Mouse (Mus musculus): ENCODE results near the gene Zdhhc9. TPM values are rescaled to one million over a fixed set of nuclear protein-coding genes. Genes with fewer than 3 reads are reported as not detected.
A peak's percentile ranks its signal among the peaks of the same experiment; 100 is the strongest.
"Not testable (repeated sequence)": the region's sequence is repeated elsewhere in the genome, so short reads cannot be mapped to it uniquely, and the experiment has no call there.

Zdhhc9 gene
- total and polyA plus RNA-seq, 2 experiments from 2014 or later: 5.7 to 35.4 TPM

DNA sequence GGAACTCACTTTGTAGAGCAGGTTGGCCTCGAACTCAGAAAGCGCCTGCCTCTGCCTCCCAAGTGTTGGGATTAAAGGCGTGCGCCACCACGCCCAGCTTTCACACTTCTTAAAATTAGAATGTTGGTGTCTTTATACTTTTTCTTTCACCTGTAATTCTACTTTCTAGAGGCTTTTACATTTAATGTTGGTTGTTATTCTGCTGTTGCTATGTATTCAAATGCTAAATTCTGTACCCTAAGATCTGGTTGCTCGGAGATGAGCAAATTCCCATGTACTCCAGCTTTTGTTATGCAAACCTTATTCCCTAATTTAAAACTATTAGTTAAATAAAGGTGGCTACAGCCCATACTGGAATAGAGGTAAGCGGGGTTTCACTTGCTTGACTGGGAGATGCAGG, 14.0 kb upstream of the Zdhhc9 start:
- no peak overlapping the region for H3K9ac ChIP-seq (replicated peaks; ENCODE audit: low read length)
- no peak overlapping the region for H3K27ac ChIP-seq
- no peaks in the 10 kb centered on the region for H3K27me3 ChIP-seq (ENCODE audit: insufficient read depth, low read length)
- no peaks in the 10 kb centered on the region for H3K36me3 ChIP-seq (ENCODE audit: insufficient read depth, low read length)
- no peak overlapping the region for H3K4me3 ChIP-seq (ENCODE audit: low read length)
- H3K4me1 ChIP-seq (ENCODE audit: insufficient read depth, low read length): no peaks in the 10 kb centered on the region
- no peak overlapping the region for H3K4me2 ChIP-seq (ENCODE audit: low read depth, low read length)
- no peak for ATAC-seq
- no peaks in the 10 kb centered on the region for H3K9me3 ChIP-seq (ENCODE audit: low read length)
- TF ChIP-seq CTCF (IDR thresholded peaks at IDR 0.05; ENCODE audit: low read depth): no peak
- WGBS: 76% methylated on average over 7 of the region's 7 CpGs
- no peak for DNase-seq (ENCODE audit: low spot score)

DNA sequence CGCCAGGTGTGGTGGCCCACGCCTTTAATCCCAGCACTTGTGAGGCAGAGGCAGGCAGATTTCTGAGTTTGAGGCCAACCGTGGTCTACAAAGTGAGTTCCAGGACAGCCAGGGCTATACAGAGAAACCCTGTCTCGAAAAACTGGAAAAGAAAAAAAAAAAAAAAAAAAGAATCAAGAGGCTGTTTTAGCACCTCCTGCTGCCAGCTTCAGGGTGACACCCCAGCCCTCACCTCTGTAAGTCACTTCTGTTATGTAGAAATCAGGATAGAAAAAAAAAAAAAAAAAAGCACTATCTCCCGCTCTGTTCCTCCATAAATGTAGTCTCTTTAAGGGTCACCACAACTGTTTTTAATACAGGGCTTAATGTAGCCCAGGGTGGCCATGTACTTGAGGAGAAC, 10.8 kb upstream of the Zdhhc9 start:
- Histone ChIP-seq H3K4me1 (ENCODE audit: insufficient read depth, low read length) (no peaks in the 10 kb centered on the region), H3K4me2 (ENCODE audit: low read depth, low read length) (no peak overlapping the region), H3K4me3 (ENCODE audit: low read length) (no peak overlapping the region), H3K9ac (replicated peaks; ENCODE audit: low read length) (no peak overlapping the region), H3K27ac (no peak overlapping the region), H3K27me3 (ENCODE audit: insufficient read depth, low read length) (no peaks in the 10 kb centered on the region), H3K36me3 (ENCODE audit: insufficient read depth, low read length) (no peaks in the 10 kb centered on the region), H3K9me3 (ENCODE audit: low read length) (no peaks in the 10 kb centered on the region)
- no peak for DNase-seq (ENCODE audit: low spot score)
- WGBS: 89% methylated on average over 5 of the region's 5 CpGs
- ATAC-seq: no peak
- no peak for TF ChIP-seq CTCF (IDR thresholded peaks at IDR 0.05; ENCODE audit: low read depth)

DNA sequence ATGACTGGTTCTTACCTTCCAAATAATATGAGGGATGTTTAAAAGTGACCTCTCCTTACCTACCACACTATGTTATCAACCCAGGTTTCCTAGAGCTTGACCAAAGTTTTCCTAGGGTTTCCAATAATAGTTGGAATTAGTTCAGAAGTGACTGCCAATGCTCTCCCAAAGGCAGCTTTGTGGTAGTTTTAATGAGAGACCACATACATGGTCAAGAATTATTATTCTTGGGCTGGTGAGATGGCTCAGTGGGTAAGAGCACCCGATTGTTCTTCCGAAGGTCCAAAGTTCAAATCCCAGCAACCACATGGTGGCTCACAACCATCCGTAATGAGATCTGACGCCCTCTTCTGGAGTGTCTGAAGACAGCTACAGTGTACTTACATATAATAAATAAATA, 1.1 kb upstream of the Zdhhc9 start:
- not testable (repeated sequence) for H3K9ac ChIP-seq (replicated peaks; ENCODE audit: low read length); H3K4me3 ChIP-seq (ENCODE audit: low read length); ATAC-seq; H3K27ac ChIP-seq; H3K27me3 ChIP-seq (ENCODE audit: insufficient read depth, low read length); H3K4me2 ChIP-seq (ENCODE audit: low read depth, low read length); H3K36me3 ChIP-seq (ENCODE audit: insufficient read depth, low read length); H3K9me3 ChIP-seq (ENCODE audit: low read length); H3K4me1 ChIP-seq (ENCODE audit: insufficient read depth, low read length); DNase-seq (ENCODE audit: low spot score)
- WGBS: 86% methylated on average over 2 of the region's 4 CpGs

DNA sequence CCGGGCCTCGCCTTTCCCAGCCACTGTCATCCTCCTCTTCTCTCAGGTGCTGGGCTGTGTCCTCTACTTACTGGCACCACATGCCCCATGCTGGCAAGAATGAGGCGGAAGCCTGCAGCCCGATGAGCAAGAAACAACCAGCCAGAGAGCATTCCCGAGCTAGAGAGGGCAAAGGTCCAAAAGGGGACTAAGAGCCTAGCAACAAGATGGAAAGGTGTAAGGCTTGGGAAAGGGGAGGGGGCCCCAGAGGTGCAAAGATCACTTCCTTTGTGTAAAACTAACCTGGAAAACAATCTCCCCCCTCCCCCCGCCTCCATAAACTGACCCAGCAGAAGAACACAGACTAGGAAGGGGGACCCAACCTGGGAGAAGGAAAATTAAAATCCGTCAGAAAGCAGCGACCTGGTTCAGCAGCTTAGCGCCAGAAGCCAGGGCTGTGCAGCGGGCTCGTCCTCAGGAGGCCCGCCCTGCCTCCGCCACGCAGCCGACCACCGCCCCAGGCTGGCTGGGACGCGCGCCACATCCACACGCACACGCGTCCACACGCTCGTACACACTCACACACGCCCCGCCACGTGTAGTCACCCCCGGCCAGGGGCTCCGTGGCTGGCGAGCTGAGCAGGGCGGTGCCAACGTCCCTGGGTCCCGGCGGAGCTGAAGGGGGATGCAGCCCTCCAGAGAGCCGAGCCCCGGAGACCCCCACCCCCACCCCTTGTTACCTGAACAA, 754 bp downstream of the Zdhhc9 start:
- Histone ChIP-seq H3K9ac (replicated peaks; ENCODE audit: low read length) (peak overlapping the region; percentile 62), H3K9me3 (ENCODE audit: low read length) (no peaks in the 10 kb centered on the region), H3K4me2 (ENCODE audit: low read depth, low read length) (peak overlapping the region; percentile 60), H3K27ac (peak overlapping the region; percentile 51; the same call in 1 of the 2 replicates), H3K4me3 (ENCODE audit: low read length) (peak overlapping the region; percentile 67), H3K27me3 (ENCODE audit: insufficient read depth, low read length) (no peaks in the 10 kb centered on the region), H3K36me3 (ENCODE audit: insufficient read depth, low read length) (no peaks in the 10 kb centered on the region), H3K4me1 (ENCODE audit: insufficient read depth, low read length) (no peaks in the 10 kb centered on the region)
- WGBS: 24% methylated on average over 36 of the region's 36 CpGs
- peak; percentile 85 for ATAC-seq
- TF ChIP-seq CTCF (IDR thresholded peaks at IDR 0.05; ENCODE audit: low read depth): no peak
- DNase-seq (ENCODE audit: low spot score): peak; percentile 62

DNA sequence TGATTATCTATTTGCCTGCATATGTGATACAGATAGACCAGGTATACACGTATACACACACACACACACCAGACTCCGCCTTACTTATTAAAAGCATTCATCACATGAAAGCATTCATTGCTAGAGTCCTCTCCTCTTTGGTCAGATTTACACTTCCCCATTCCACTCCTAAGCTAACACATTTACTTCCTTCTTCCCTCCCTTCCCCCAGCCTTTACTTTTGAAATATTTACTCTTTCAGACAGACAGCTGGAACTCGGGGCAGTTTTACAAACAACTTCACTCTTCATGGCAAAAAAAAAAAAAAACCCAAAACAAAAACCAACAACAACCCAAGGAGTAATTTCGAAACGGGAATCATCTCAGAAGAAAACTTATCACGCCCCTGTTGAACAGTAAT, 4.2 kb downstream of the Zdhhc9 start:
- Histone ChIP-seq H3K36me3 (ENCODE audit: insufficient read depth, low read length) (no peaks in the 10 kb centered on the region), H3K4me1 (ENCODE audit: insufficient read depth, low read length) (no peaks in the 10 kb centered on the region), H3K4me2 (ENCODE audit: low read depth, low read length) (0 out of 2 replicates have a peak overlapping the region, but pooled peaks have one; percentile 34), H3K4me3 (ENCODE audit: low read length) (no peak overlapping the region), H3K27me3 (ENCODE audit: insufficient read depth, low read length) (no peaks in the 10 kb centered on the region), H3K9me3 (ENCODE audit: low read length) (no peaks in the 10 kb centered on the region), H3K9ac (replicated peaks; ENCODE audit: low read length) (no peak overlapping the region), H3K27ac (no peak overlapping the region)
- DNase-seq (ENCODE audit: low spot score) (no peak), ATAC-seq (no peak)
- 75% methylated on average over 6 of the region's 6 CpGs for WGBS
- no peak for TF ChIP-seq CTCF (IDR thresholded peaks at IDR 0.05; ENCODE audit: low read depth)

DNA sequence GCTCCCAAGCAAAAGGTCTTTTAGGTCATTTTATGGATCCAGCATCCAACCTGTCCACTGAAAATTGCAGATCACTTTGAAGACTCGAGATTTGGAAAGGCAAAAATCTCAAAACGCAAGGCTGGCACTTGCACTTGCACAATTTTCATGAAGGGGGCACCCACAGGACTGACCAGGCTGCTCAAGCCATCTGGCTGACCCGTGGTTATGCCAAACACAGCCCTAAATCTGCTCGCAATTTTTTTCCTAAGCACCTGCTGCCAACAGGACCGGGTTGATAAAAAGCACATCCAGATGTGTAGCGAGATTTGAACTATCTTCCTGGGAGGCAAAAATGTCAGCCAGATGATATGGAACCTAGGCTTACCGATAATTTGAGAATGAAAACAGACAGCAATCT, 4.9 kb downstream of the Zdhhc9 start:
- no peak for TF ChIP-seq CTCF (IDR thresholded peaks at IDR 0.05; ENCODE audit: low read depth)
- no peaks in the 10 kb centered on the region for H3K9me3 ChIP-seq (ENCODE audit: low read length)
- no peaks in the 10 kb centered on the region for H3K4me1 ChIP-seq (ENCODE audit: insufficient read depth, low read length)
- no peak overlapping the region for H3K4me3 ChIP-seq (ENCODE audit: low read length)
- ATAC-seq: no peak
- H3K36me3 ChIP-seq (ENCODE audit: insufficient read depth, low read length): no peaks in the 10 kb centered on the region
- no peak overlapping the region for H3K27ac ChIP-seq
- no peaks in the 10 kb centered on the region for H3K27me3 ChIP-seq (ENCODE audit: insufficient read depth, low read length)
- no peak for DNase-seq (ENCODE audit: low spot score)
- 76% methylated on average over 7 of the region's 7 CpGs for WGBS
- H3K4me2 ChIP-seq (ENCODE audit: low read depth, low read length): no peak overlapping the region
- no peak overlapping the region for H3K9ac ChIP-seq (replicated peaks; ENCODE audit: low read length)

DNA sequence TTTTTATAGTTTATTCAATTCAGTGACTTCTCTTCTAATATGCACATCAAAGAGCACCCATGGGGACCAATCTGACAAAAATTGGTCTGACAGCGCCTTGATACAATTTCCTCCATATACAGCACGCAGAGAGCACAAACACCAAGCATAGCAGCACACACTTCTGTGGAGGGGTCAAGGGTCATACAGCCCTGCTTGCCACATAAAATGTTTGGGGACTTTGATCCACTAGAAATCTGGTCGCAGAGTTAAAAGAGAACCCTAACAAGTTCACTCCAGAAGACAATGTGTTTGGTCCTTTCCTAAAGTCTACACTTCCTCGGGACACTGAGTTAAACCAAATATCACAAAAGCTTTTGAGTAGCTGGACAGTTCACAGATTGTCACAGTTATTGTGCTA, 5.7 kb downstream of the Zdhhc9 start:
- DNase-seq (ENCODE audit: low spot score) (no peak), ATAC-seq (no peak)
- no peak for TF ChIP-seq CTCF (IDR thresholded peaks at IDR 0.05; ENCODE audit: low read depth)
- no peak overlapping the region for H3K9ac ChIP-seq (replicated peaks; ENCODE audit: low read length)
- 76% methylated on average over 4 of the region's 4 CpGs for WGBS
- no peak overlapping the region for H3K4me3 ChIP-seq (ENCODE audit: low read length)
- no peaks in the 10 kb centered on the region for H3K9me3 ChIP-seq (ENCODE audit: low read length)
- H3K27ac ChIP-seq: no peak overlapping the region
- no peaks in the 10 kb centered on the region for H3K27me3 ChIP-seq (ENCODE audit: insufficient read depth, low read length)
- no peak overlapping the region for H3K4me2 ChIP-seq (ENCODE audit: low read depth, low read length)
- no peaks in the 10 kb centered on the region for H3K4me1 ChIP-seq (ENCODE audit: insufficient read depth, low read length)
- H3K36me3 ChIP-seq (ENCODE audit: insufficient read depth, low read length): no peaks in the 10 kb centered on the region
